Mouse (Mus musculus): Measurements from ENCODE around the gene Fndc3b. TPM values are rescaled to one million over a fixed set of nuclear protein-coding genes. Genes with fewer than 3 reads are reported as not detected.
"Not testable (repeated sequence)": the region's sequence is repeated elsewhere in the genome, so short reads cannot be mapped to it uniquely, and the experiment has no call there.

The Fndc3b gene
- polyA plus RNA-seq, 1 experiment from 2014 or later = 6.1 TPM

GRCm38 (mm10) chr3:27491821-27492220, 219.3 kb downstream of the Fndc3b start:
- WGBS = 73% methylated on average over 6 of the region's 6 CpGs

GRCm38 (mm10) chr3:27491367-27491766, 219.7 kb downstream of the Fndc3b start:
- H3K27ac ChIP-seq (replicated peaks) = no peak overlapping the region
- H3K4me3 ChIP-seq = no peak overlapping the region
- H3K9me3 ChIP-seq = no peaks in the 10 kb centered on the region
- ATAC-seq (replicated peaks) = no peak
- no peaks in the 10 kb centered on the region for H3K27me3 ChIP-seq
- WGBS = 94% methylated on average over 8 of the region's 8 CpGs
- no peaks in the 10 kb centered on the region for H3K36me3 ChIP-seq
- H3K9ac ChIP-seq (replicated peaks) = no peak overlapping the region
- H3K4me2 ChIP-seq (replicated peaks) = no peak overlapping the region
- 0 out of 2 replicates have a peak, but pooled peaks cover 3% of the 10 kb centered on the region for H3K4me1 ChIP-seq

More at GRCm38 (mm10) chr3:27491821-27492220, 219.3 kb downstream of the Fndc3b start:
- Histone ChIP-seq H3K9me3 (no peaks in the 10 kb centered on the region), H3K27ac (replicated peaks) (no peak overlapping the region), H3K4me2 (replicated peaks) (no peak overlapping the region), H3K9ac (replicated peaks) (no peak overlapping the region), H3K36me3 (no peaks in the 10 kb centered on the region), H3K4me3 (no peak overlapping the region), H3K4me1 (0 out of 2 replicates have a peak, but pooled peaks cover 3% of the 10 kb centered on the region), H3K27me3 (no peaks in the 10 kb centered on the region)
- ATAC-seq (replicated peaks) = no peak

- Histone ChIP-seq H3K4me1 (0 out of 2 replicates have a peak, but pooled peaks cover 3% of the 10 kb centered on the region), H3K4me2 (replicated peaks) (no peak overlapping the region), H3K9me3 (no peaks in the 10 kb centered on the region), H3K27me3 (no peaks in the 10 kb centered on the region), H3K36me3 (no peaks in the 10 kb centered on the region), H3K4me3 (no peak overlapping the region), H3K9ac (replicated peaks) (no peak overlapping the region), H3K27ac (replicated peaks) (no peak overlapping the region)
- ATAC-seq (replicated peaks) = no peak
- WGBS = 89% methylated on average over 9 of the region's 9 CpGs
Observed at GRCm38 (mm10) chr3:27490891-27491290, 220.2 kb downstream of the Fndc3b start.

GRCm38 (mm10) chr3:27489550-27489949, 221.6 kb downstream of the Fndc3b start:
- Histone ChIP-seq H3K9ac (replicated peaks) (no peak overlapping the region), H3K36me3 (no peaks in the 10 kb centered on the region), H3K4me1 (0 out of 2 replicates have a peak, but pooled peaks cover 3% of the 10 kb centered on the region), H3K9me3 (no peaks in the 10 kb centered on the region), H3K4me3 (no peak overlapping the region), H3K27ac (replicated peaks) (no peak overlapping the region), H3K4me2 (replicated peaks) (no peak overlapping the region), H3K27me3 (no peaks in the 10 kb centered on the region)
- ATAC-seq (replicated peaks) = no peak
- WGBS = 78% methylated on average over 6 of the region's 6 CpGs

- Histone ChIP-seq H3K4me1 (0 out of 2 replicates have a peak, but pooled peaks cover 3% of the 10 kb centered on the region), H3K27ac (replicated peaks) (no peak overlapping the region), H3K27me3 (no peaks in the 10 kb centered on the region), H3K4me2 (replicated peaks) (no peak overlapping the region), H3K9ac (replicated peaks) (no peak overlapping the region), H3K4me3 (no peak overlapping the region), H3K9me3 (no peaks in the 10 kb centered on the region), H3K36me3 (no peaks in the 10 kb centered on the region)
- no peak for ATAC-seq (replicated peaks)
- WGBS = 89% methylated on average over 4 of the region's 4 CpGs
Observed at GRCm38 (mm10) chr3:27485141-27485540, 226.0 kb downstream of the Fndc3b start.

- Histone ChIP-seq H3K4me3 (no peak overlapping the region), H3K27me3 (no peaks in the 10 kb centered on the region), H3K4me1 (0 out of 2 replicates have a peak, but pooled peaks cover 3% of the 10 kb centered on the region), H3K36me3 (no peaks in the 10 kb centered on the region), H3K9me3 (no peaks in the 10 kb centered on the region), H3K4me2 (replicated peaks) (no peak overlapping the region), H3K27ac (replicated peaks) (no peak overlapping the region), H3K9ac (replicated peaks) (no peak overlapping the region)
- 63% methylated on average over 3 of the region's 3 CpGs for WGBS
- ATAC-seq (replicated peaks) = no peak
Observed at GRCm38 (mm10) chr3:27484698-27485097, 226.4 kb downstream of the Fndc3b start.

- Histone ChIP-seq H3K9me3 (no peaks in the 10 kb centered on the region), H3K9ac (replicated peaks) (no peak overlapping the region), H3K27ac (replicated peaks) (no peak overlapping the region), H3K4me1 (peaks cover 6% of the 10 kb centered on the region; the same call in 1 of the 2 replicates), H3K36me3 (no peaks in the 10 kb centered on the region), H3K27me3 (no peaks in the 10 kb centered on the region), H3K4me2 (replicated peaks) (no peak overlapping the region), H3K4me3 (no peak overlapping the region)
- no peak for ATAC-seq (replicated peaks)
- 88% methylated on average over 10 of the region's 10 CpGs for WGBS
Observed at GRCm38 (mm10) chr3:27483762-27484161, 227.3 kb downstream of the Fndc3b start.

GRCm38 (mm10) chr3:27483321-27483720, 227.8 kb downstream of the Fndc3b start:
- Histone ChIP-seq H3K36me3 (no peaks in the 10 kb centered on the region), H3K27ac (replicated peaks) (no peak overlapping the region), H3K4me2 (replicated peaks) (no peak overlapping the region), H3K4me1 (peaks cover 11% of the 10 kb centered on the region; the same call in 1 of the 2 replicates), H3K4me3 (no peak overlapping the region), H3K27me3 (no peaks in the 10 kb centered on the region), H3K9ac (replicated peaks) (no peak overlapping the region), H3K9me3 (no peaks in the 10 kb centered on the region)
- ATAC-seq (replicated peaks) = no peak
- 93% methylated on average over 3 of the region's 3 CpGs for WGBS

- 94% methylated on average over 5 of the region's 5 CpGs for WGBS
- H3K4me2 ChIP-seq (replicated peaks) = no peak overlapping the region
- H3K27ac ChIP-seq (replicated peaks) = no peak overlapping the region
- peaks cover 13% of the 10 kb centered on the region; the same call in 1 of the 2 replicates for H3K4me1 ChIP-seq
- H3K9me3 ChIP-seq = no peaks in the 10 kb centered on the region
- no peaks in the 10 kb centered on the region for H3K36me3 ChIP-seq
- H3K4me3 ChIP-seq = no peak overlapping the region
- no peak for ATAC-seq (replicated peaks)
- no peaks in the 10 kb centered on the region for H3K27me3 ChIP-seq
- H3K9ac ChIP-seq (replicated peaks) = no peak overlapping the region
Observed at GRCm38 (mm10) chr3:27481738-27482137, 229.4 kb downstream of the Fndc3b start.

GRCm38 (mm10) chr3:27479378-27479777, 231.7 kb downstream of the Fndc3b start:
- Histone ChIP-seq H3K4me2 (replicated peaks) (no peak overlapping the region), H3K9me3 (no peaks in the 10 kb centered on the region), H3K36me3 (no peaks in the 10 kb centered on the region), H3K4me1 (peaks cover 13% of the 10 kb centered on the region; the same call in 1 of the 2 replicates), H3K27ac (replicated peaks) (no peak overlapping the region), H3K4me3 (no peak overlapping the region), H3K9ac (replicated peaks) (no peak overlapping the region), H3K27me3 (no peaks in the 10 kb centered on the region)
- 0 out of 2 replicates have a peak, but pooled peaks have one; percentile 8 for ATAC-seq (replicated peaks)
- 79% methylated on average over 2 of the region's 2 CpGs for WGBS

GRCm38 (mm10) chr3:27478563-27479156, 232.4 kb downstream of the Fndc3b start:
- H3K9me3 ChIP-seq = no peaks in the 10 kb centered on the region
- peak; percentile 89 for ATAC-seq (replicated peaks)

GRCm38 (mm10) chr3:27477749-27478148, 233.4 kb downstream of the Fndc3b start:
- peaks cover 13% of the 10 kb centered on the region; the same call in 1 of the 2 replicates for H3K4me1 ChIP-seq
- H3K36me3 ChIP-seq; H3K9ac ChIP-seq (replicated peaks); H3K4me2 ChIP-seq (replicated peaks); H3K27me3 ChIP-seq; ATAC-seq (replicated peaks); H3K27ac ChIP-seq (replicated peaks); H3K9me3 ChIP-seq; H3K4me3 ChIP-seq: not testable (repeated sequence)
- WGBS = 89% methylated on average over 3 of the region's 3 CpGs

More at GRCm38 (mm10) chr3:27478563-27479156, 232.4 kb downstream of the Fndc3b start:
- no peak overlapping the region for H3K4me3 ChIP-seq
- no peak overlapping the region for H3K4me2 ChIP-seq (replicated peaks)
- H3K27ac ChIP-seq (replicated peaks) = peak overlapping the region; percentile 24; the same call in 1 of the 2 replicates
- no peaks in the 10 kb centered on the region for H3K27me3 ChIP-seq
- 47% methylated on average over 16 of the region's 16 CpGs for WGBS
- H3K9ac ChIP-seq (replicated peaks) = no peak overlapping the region
- no peaks in the 10 kb centered on the region for H3K36me3 ChIP-seq
- H3K4me1 ChIP-seq = peaks cover 13% of the 10 kb centered on the region; the same call in 1 of the 2 replicates
